ENCODE assay signal across 15 mouse cellular contexts in genomic region chr9:119110640-119111039, GRCm38 (mm10). TPM values are rescaled to one million over a fixed set of nuclear protein-coding genes. Genes with fewer than 3 reads are reported as not detected.
DNase-seq lines count a peak whose midpoint lies in the region; ATAC-seq and TF ChIP-seq lines count a peak whose summit lies in the region.
"Had no signal": no experiment of that assay in that cellular context is flagged by ENCODE, and none has a peak within 500 bp of the region (broad histone marks: within the 10 kb centered on the region; RNA-seq: fewer than 3 reads in every experiment).

No protein-coding gene starts in this region.

- H3K4me3 ChIP-seq in heart, embryonic 10.5 days = no peak overlapping the region
- H3K4me3 ChIP-seq in stomach, embryonic 14.5 days (ENCODE audit: low read depth, low read length) = no peak overlapping the region
- H3K4me3 ChIP-seq in stomach, postnatal 0 days (ENCODE audit: low read depth, low read length) = no peak overlapping the region
- H3K4me3 ChIP-seq: midbrain, embryonic 12.5 days had no signal

- no peaks in the 10 kb centered on the region for H3K36me3 ChIP-seq in heart, embryonic 10.5 days
- H3K36me3 ChIP-seq in stomach, embryonic 14.5 days (ENCODE audit: control insufficient read depth, insufficient read depth, low read length) = no peaks in the 10 kb centered on the region
- H3K36me3 ChIP-seq in stomach, postnatal 0 days (ENCODE audit: control insufficient read depth, insufficient read depth, low read length) = no peaks in the 10 kb centered on the region
- H3K36me3 ChIP-seq: midbrain, embryonic 12.5 days had no signal

- TF ChIP-seq CTCF in stomach, postnatal 0 days (IDR thresholded peaks at IDR 0.05; ENCODE audit: low read depth) = no peak

- ATAC-seq in stomach, embryonic 14.5 days (ENCODE audit: insufficient number of reproducible peaks, insufficient read depth, low FRiP score, low read depth) = 0 out of 2 replicates have a peak, but pooled peaks have one; percentile 14
- ATAC-seq in stomach, postnatal 0 days (ENCODE audit: low FRiP score, low TSS enrichment) = no peak; the same call in 1 of the 2 replicates
- ATAC-seq in megakaryocyte, adult 5-6 weeks (ENCODE audit: poor library complexity, severe bottlenecking) = no peak
- ATAC-seq: liver, postnatal 0 days had no signal

- intact Hi-C loops in heart, postnatal 25 days (cut with DNase I) = no loop called here

- DNase-seq in heart, embryonic 10.5 days (ENCODE audit: low spot score) = no peak
- DNase-seq in heart, postnatal 25 days (ENCODE audit: low spot score) = no peak
- DNase-seq in stomach, postnatal 0 days (ENCODE audit: low spot score) = no peak
- peak; percentile 29 for DNase-seq in kidney, postnatal 14 days
- no peak for DNase-seq in c-Kit-positive CD71-positive TER-119-positive erythroid progenitor cells, embryonic 14.5 days (ENCODE audit: low spot score)
- DNase-seq in spleen, postnatal 14 days (ENCODE audit: low spot score in 2 of 2) = no peak
- DNase-seq: liver, postnatal 0 days; thymus, postnatal 25 days had no signal

- H3K9me3 ChIP-seq in heart, embryonic 10.5 days = no peaks in the 10 kb centered on the region
- no peaks in the 10 kb centered on the region for H3K9me3 ChIP-seq in stomach, embryonic 14.5 days (ENCODE audit: control insufficient read depth, low read depth, low read length)
- no peaks in the 10 kb centered on the region for H3K9me3 ChIP-seq in stomach, postnatal 0 days (ENCODE audit: control insufficient read depth, low read length)
- H3K9me3 ChIP-seq: midbrain, embryonic 12.5 days had no signal

- 52% methylated on average over 3 of the region's 3 CpGs for WGBS in heart, embryonic 10.5 days
- WGBS in stomach, embryonic 14.5 days = 35% methylated on average over 3 of the region's 3 CpGs
- WGBS in stomach, postnatal 0 days = 40% methylated on average over 3 of the region's 3 CpGs

- no peaks in the 10 kb centered on the region for H3K27me3 ChIP-seq in heart, embryonic 10.5 days (ENCODE audit: insufficient read depth, poor library complexity, severe bottlenecking)
- no peaks in the 10 kb centered on the region for H3K27me3 ChIP-seq in stomach, embryonic 14.5 days (ENCODE audit: control insufficient read depth, insufficient read depth, low read length)
- no peaks in the 10 kb centered on the region for H3K27me3 ChIP-seq in stomach, postnatal 0 days (ENCODE audit: control insufficient read depth, insufficient read depth, low read length)
- H3K27me3 ChIP-seq: midbrain, embryonic 12.5 days had no signal

- no peak overlapping the region for H3K4me2 ChIP-seq in stomach, embryonic 14.5 days (replicated peaks; ENCODE audit: low read depth, low read length)
- H3K4me2 ChIP-seq in stomach, postnatal 0 days (replicated peaks; ENCODE audit: low read depth) = no peak overlapping the region
- H3K4me2 ChIP-seq: midbrain, embryonic 12.5 days had no signal

- peak overlapping the region; percentile 24 for H3K27ac ChIP-seq in heart, embryonic 10.5 days
- H3K27ac ChIP-seq in stomach, embryonic 14.5 days (ENCODE audit: low read length) = no peak overlapping the region; the same call in 1 of the 2 replicates
- no peak overlapping the region for H3K27ac ChIP-seq in stomach, postnatal 0 days (replicated peaks)
- H3K27ac ChIP-seq: midbrain, embryonic 12.5 days had no signal

- no peak overlapping the region for H3K9ac ChIP-seq in stomach, embryonic 14.5 days (replicated peaks; ENCODE audit: low read depth, low read length)
- H3K9ac ChIP-seq in stomach, postnatal 0 days (ENCODE audit: low read length) = no peak overlapping the region
- H3K9ac ChIP-seq: liver, postnatal 0 days; midbrain, embryonic 12.5 days had no signal

- no peak for TF ChIP-seq EP300 in stomach, postnatal 0 days (optimal IDR thresholded peaks at IDR 0.05)

- H3K4me1 ChIP-seq in heart, embryonic 10.5 days = peaks cover 10% of the 10 kb centered on the region; the same call in 1 of the 2 replicates
- peaks cover 13% of the 10 kb centered on the region; the same call in 1 of the 2 replicates for H3K4me1 ChIP-seq in stomach, embryonic 14.5 days (ENCODE audit: control insufficient read depth, insufficient read depth, low read length)
- H3K4me1 ChIP-seq in stomach, postnatal 0 days (replicated peaks; ENCODE audit: control insufficient read depth, insufficient read depth) = no peaks in the 10 kb centered on the region
- H3K4me1 ChIP-seq: midbrain, embryonic 12.5 days had no signal

RNA-seq across cellular contexts. Expression of gene Dlec1, which starts 8.4 kb away (rescaled TPM):
- 0.87 and 1.2 TPM in 2 replicates for polyA plus RNA-seq in heart, embryonic 10.5 days (2016; fragmentation: Nextera tagmentation; extraction: Ambion mirVana)
- under 1 TPM in 1 of 2 experiments, not detected in 1; 0.10 TPM for total RNA-seq in heart, postnatal 25 days (2021)
- polyA plus RNA-seq in stomach, embryonic 14.5 days (2014; fragmentation: Nextera tagmentation; extraction: Ambion mirVana) = 0.65 and 0.66 TPM in 2 replicates
- 0.18 TPM in 2 replicates for polyA plus RNA-seq in stomach, postnatal 0 days (2015; fragmentation: Nextera tagmentation; extraction: Ambion mirVana)
- total RNA-seq in megakaryocyte, adult 5-6 weeks (2015) = not detected in 2 replicates
- total RNA-seq in megakaryocyte, adult 5-6 weeks (2017) = not detected in 2 replicates

RNA-seq across cellular contexts. Expression of gene Plcd1, which starts 17.3 kb away (rescaled TPM):
- polyA plus RNA-seq in heart, embryonic 10.5 days (2016; fragmentation: Nextera tagmentation; extraction: Ambion mirVana) = 18.6 and 19.5 TPM in 2 replicates
- total RNA-seq in heart, postnatal 25 days (2021) = 10 to 100 TPM; 17.9 to 20.0 TPM
- 44.2 and 44.3 TPM in 2 replicates for polyA plus RNA-seq in stomach, embryonic 14.5 days (2014; fragmentation: Nextera tagmentation; extraction: Ambion mirVana)
- 35.3 and 39.2 TPM in 2 replicates for polyA plus RNA-seq in stomach, postnatal 0 days (2015; fragmentation: Nextera tagmentation; extraction: Ambion mirVana)
- total RNA-seq in megakaryocyte, adult 5-6 weeks (2015) = 0.16 and 0.87 TPM in 2 replicates
- 0.26 and 0.53 TPM in 2 replicates for total RNA-seq in megakaryocyte, adult 5-6 weeks (2017)

RNA-seq across cellular contexts. Expression of gene Acaa1b, which starts 46.3 kb away (rescaled TPM):
- 0.70 and 0.76 TPM in 2 replicates for polyA plus RNA-seq in heart, embryonic 10.5 days (2016; fragmentation: Nextera tagmentation; extraction: Ambion mirVana)
- 1 to 10 TPM; 1.7 to 1.8 TPM for total RNA-seq in heart, postnatal 25 days (2021)
- 0.91 and 1.2 TPM in 2 replicates for polyA plus RNA-seq in stomach, embryonic 14.5 days (2014; fragmentation: Nextera tagmentation; extraction: Ambion mirVana)
- 10.7 and 11.2 TPM in 2 replicates for polyA plus RNA-seq in stomach, postnatal 0 days (2015; fragmentation: Nextera tagmentation; extraction: Ambion mirVana)
- 0.34 and 0.78 TPM in 2 replicates for total RNA-seq in megakaryocyte, adult 5-6 weeks (2015)
- total RNA-seq in megakaryocyte, adult 5-6 weeks (2017) = not detected in 2 replicates

RNA-seq across cellular contexts. Expression of gene Gm47289, which starts 48.3 kb away (rescaled TPM):
- polyA plus RNA-seq in heart, embryonic 10.5 days (2016; fragmentation: Nextera tagmentation; extraction: Ambion mirVana) = not detected in 2 replicates
- not detected for total RNA-seq in heart, postnatal 25 days (2021)
- polyA plus RNA-seq in stomach, embryonic 14.5 days (2014; fragmentation: Nextera tagmentation; extraction: Ambion mirVana) = not detected in 2 replicates
- not detected in 2 replicates for polyA plus RNA-seq in stomach, postnatal 0 days (2015; fragmentation: Nextera tagmentation; extraction: Ambion mirVana)
- total RNA-seq in megakaryocyte, adult 5-6 weeks (2015) = not detected in 2 replicates
- total RNA-seq in megakaryocyte, adult 5-6 weeks (2017) = not detected in 2 replicates
- total RNA-seq: left cerebral cortex, postnatal 10 days had no signal
- polyA plus RNA-seq: cortical plate, adult 2 months; heart, embryonic 16.5 days; liver, postnatal 0 days; midbrain, embryonic 12.5 days; small intestine, adult 2 months had no signal

RNA-seq across cellular contexts. Expression of gene Vill, which starts 58.1 kb away (rescaled TPM):
- polyA plus RNA-seq in heart, embryonic 10.5 days (2016; fragmentation: Nextera tagmentation; extraction: Ambion mirVana) = 19.1 and 23.1 TPM in 2 replicates
- 1 to 10 TPM in 1 of 2 experiments, under 1 TPM in 1; 0.52 to 1.2 TPM for total RNA-seq in heart, postnatal 25 days (2021)
- 31.6 and 37.9 TPM in 2 replicates for polyA plus RNA-seq in stomach, embryonic 14.5 days (2014; fragmentation: Nextera tagmentation; extraction: Ambion mirVana)
- polyA plus RNA-seq in stomach, postnatal 0 days (2015; fragmentation: Nextera tagmentation; extraction: Ambion mirVana) = 55.0 and 61.3 TPM in 2 replicates
- total RNA-seq in megakaryocyte, adult 5-6 weeks (2015) = 17.0 and 22.8 TPM in 2 replicates
- 69.9 and 92.7 TPM in 2 replicates for total RNA-seq in megakaryocyte, adult 5-6 weeks (2017)
